Mouse (Mus musculus): Measurements from ENCODE around the gene Crim1. TPM values are rescaled to one million over a fixed set of nuclear protein-coding genes. Genes with fewer than 3 reads are reported as not detected.

The Crim1 gene
- polyA plus RNA-seq, 1 experiment from 2014 or later: 9.4 TPM

- 67% methylated on average over 5 of the region's 5 CpGs for WGBS
- Histone ChIP-seq H3K9ac (ENCODE audit: low read depth, low read length) (no peak overlapping the region), H3K36me3 (ENCODE audit: control insufficient read depth, insufficient read depth, low read length) (peaks cover 8% of the 10 kb centered on the region), H3K4me3 (ENCODE audit: low read length) (no peak overlapping the region), H3K4me2 (replicated peaks; ENCODE audit: low read depth, low read length) (no peak overlapping the region), H3K4me1 (ENCODE audit: control insufficient read depth, insufficient read depth, low read length) (no peaks in the 10 kb centered on the region), H3K27me3 (ENCODE audit: control insufficient read depth, insufficient read depth, low read length) (no peaks in the 10 kb centered on the region), H3K27ac (ENCODE audit: low read depth, low read length) (no peak overlapping the region), H3K9me3 (ENCODE audit: control insufficient read depth, low read length) (no peaks in the 10 kb centered on the region)
- no peak for ATAC-seq (ENCODE audit: low FRiP score, low TSS enrichment)
These were observed 113.6 kb downstream of the Crim1 start for GRCm38 (mm10) chr17:78313612-78314011.

GRCm38 (mm10) chr17:78315659-78316058, 115.6 kb downstream of the Crim1 start:
- Histone ChIP-seq H3K9me3 (ENCODE audit: control insufficient read depth, low read length) (no peaks in the 10 kb centered on the region), H3K27ac (ENCODE audit: low read depth, low read length) (no peak overlapping the region), H3K4me2 (replicated peaks; ENCODE audit: low read depth, low read length) (no peak overlapping the region), H3K4me3 (ENCODE audit: low read length) (no peak overlapping the region), H3K9ac (ENCODE audit: low read depth, low read length) (no peak overlapping the region), H3K4me1 (ENCODE audit: control insufficient read depth, insufficient read depth, low read length) (no peaks in the 10 kb centered on the region), H3K36me3 (ENCODE audit: control insufficient read depth, insufficient read depth, low read length) (peaks cover 13% of the 10 kb centered on the region), H3K27me3 (ENCODE audit: control insufficient read depth, insufficient read depth, low read length) (no peaks in the 10 kb centered on the region)
- WGBS: 88% methylated on average over 11 of the region's 11 CpGs
- ATAC-seq (ENCODE audit: low FRiP score, low TSS enrichment): no peak

GRCm38 (mm10) chr17:78317381-78317780, 117.3 kb downstream of the Crim1 start:
- Histone ChIP-seq H3K27ac (ENCODE audit: low read depth, low read length) (no peak overlapping the region), H3K36me3 (ENCODE audit: control insufficient read depth, insufficient read depth, low read length) (peaks cover 13% of the 10 kb centered on the region), H3K4me3 (ENCODE audit: low read length) (no peak overlapping the region), H3K4me1 (ENCODE audit: control insufficient read depth, insufficient read depth, low read length) (no peaks in the 10 kb centered on the region), H3K27me3 (ENCODE audit: control insufficient read depth, insufficient read depth, low read length) (no peaks in the 10 kb centered on the region), H3K9me3 (ENCODE audit: control insufficient read depth, low read length) (no peaks in the 10 kb centered on the region), H3K9ac (ENCODE audit: low read depth, low read length) (no peak overlapping the region), H3K4me2 (replicated peaks; ENCODE audit: low read depth, low read length) (no peak overlapping the region)
- 71% methylated on average over 5 of the region's 5 CpGs for WGBS
- no peak for ATAC-seq (ENCODE audit: low FRiP score, low TSS enrichment)

- H3K4me3 ChIP-seq (ENCODE audit: low read length): no peak overlapping the region
- H3K9me3 ChIP-seq (ENCODE audit: control insufficient read depth, low read length): no peaks in the 10 kb centered on the region
- 0 out of 2 replicates have a peak, but pooled peaks cover 4% of the 10 kb centered on the region for H3K4me1 ChIP-seq (ENCODE audit: control insufficient read depth, insufficient read depth, low read length)
- no peak overlapping the region for H3K9ac ChIP-seq (ENCODE audit: low read depth, low read length)
- peaks cover 13% of the 10 kb centered on the region for H3K36me3 ChIP-seq (ENCODE audit: control insufficient read depth, insufficient read depth, low read length)
- no peak overlapping the region for H3K4me2 ChIP-seq (replicated peaks; ENCODE audit: low read depth, low read length)
- no peak overlapping the region for H3K27ac ChIP-seq (ENCODE audit: low read depth, low read length)
- 89% methylated on average over 3 of the region's 3 CpGs for WGBS
- ATAC-seq (ENCODE audit: low FRiP score, low TSS enrichment): no peak
- H3K27me3 ChIP-seq (ENCODE audit: control insufficient read depth, insufficient read depth, low read length): no peaks in the 10 kb centered on the region
These were observed 118.8 kb downstream of the Crim1 start for GRCm38 (mm10) chr17:78318810-78319209.

GRCm38 (mm10) chr17:78321216-78321835, 121.3 kb downstream of the Crim1 start:
- 84% methylated on average over 11 of the region's 11 CpGs for WGBS
- no peaks in the 10 kb centered on the region for H3K27me3 ChIP-seq (ENCODE audit: control insufficient read depth, insufficient read depth, low read length)
- no peak overlapping the region for H3K27ac ChIP-seq (ENCODE audit: low read depth, low read length)
- peaks cover 4% of the 10 kb centered on the region; the same call in 1 of the 2 replicates for H3K36me3 ChIP-seq (ENCODE audit: control insufficient read depth, insufficient read depth, low read length)
- no peak overlapping the region for H3K4me3 ChIP-seq (ENCODE audit: low read length)
- H3K9ac ChIP-seq (ENCODE audit: low read depth, low read length): no peak overlapping the region
- H3K4me2 ChIP-seq (replicated peaks; ENCODE audit: low read depth, low read length): no peak overlapping the region
- H3K4me1 ChIP-seq (ENCODE audit: control insufficient read depth, insufficient read depth, low read length): peaks cover 9% of the 10 kb centered on the region; the same call in 1 of the 2 replicates
- no peaks in the 10 kb centered on the region for H3K9me3 ChIP-seq (ENCODE audit: control insufficient read depth, low read length)
- no peak for ATAC-seq (ENCODE audit: low FRiP score, low TSS enrichment)

GRCm38 (mm10) chr17:78322369-78323335, 122.6 kb downstream of the Crim1 start:
- no peaks in the 10 kb centered on the region for H3K27me3 ChIP-seq (ENCODE audit: control insufficient read depth, insufficient read depth, low read length)

GRCm38 (mm10) chr17:78325761-78326332, 125.8 kb downstream of the Crim1 start:
- no peaks in the 10 kb centered on the region for H3K36me3 ChIP-seq (ENCODE audit: control insufficient read depth, insufficient read depth, low read length)
- 88% methylated on average over 7 of the region's 7 CpGs for WGBS
- no peak overlapping the region for H3K4me2 ChIP-seq (replicated peaks; ENCODE audit: low read depth, low read length)
- no peaks in the 10 kb centered on the region for H3K27me3 ChIP-seq (ENCODE audit: control insufficient read depth, insufficient read depth, low read length)
- no peak overlapping the region for H3K9ac ChIP-seq (ENCODE audit: low read depth, low read length)
- no peak overlapping the region for H3K4me3 ChIP-seq (ENCODE audit: low read length)
- ATAC-seq (ENCODE audit: low FRiP score, low TSS enrichment): no peak
- peaks cover 9% of the 10 kb centered on the region; the same call in 1 of the 2 replicates for H3K4me1 ChIP-seq (ENCODE audit: control insufficient read depth, insufficient read depth, low read length)
- no peak overlapping the region for H3K27ac ChIP-seq (ENCODE audit: low read depth, low read length)
- no peaks in the 10 kb centered on the region for H3K9me3 ChIP-seq (ENCODE audit: control insufficient read depth, low read length)

More at GRCm38 (mm10) chr17:78322369-78323335, 122.6 kb downstream of the Crim1 start:
- no peaks in the 10 kb centered on the region for H3K9me3 ChIP-seq (ENCODE audit: control insufficient read depth, low read length)
- no peak overlapping the region for H3K4me2 ChIP-seq (replicated peaks; ENCODE audit: low read depth, low read length)
- H3K27ac ChIP-seq (ENCODE audit: low read depth, low read length): no peak overlapping the region; the same call in 1 of the 2 replicates
- peaks cover 4% of the 10 kb centered on the region; the same call in 1 of the 2 replicates for H3K36me3 ChIP-seq (ENCODE audit: control insufficient read depth, insufficient read depth, low read length)
- peaks cover 9% of the 10 kb centered on the region; the same call in 1 of the 2 replicates for H3K4me1 ChIP-seq (ENCODE audit: control insufficient read depth, insufficient read depth, low read length)
- WGBS: 47% methylated on average over 18 of the region's 18 CpGs
- H3K9ac ChIP-seq (ENCODE audit: low read depth, low read length): no peak overlapping the region
- ATAC-seq (ENCODE audit: low FRiP score, low TSS enrichment): no peak; the same call in 1 of the 2 replicates
- H3K4me3 ChIP-seq (ENCODE audit: low read length): no peak overlapping the region

- H3K9ac ChIP-seq (ENCODE audit: low read depth, low read length): no peak overlapping the region
- H3K27ac ChIP-seq (ENCODE audit: low read depth, low read length): no peak overlapping the region
- H3K4me2 ChIP-seq (replicated peaks; ENCODE audit: low read depth, low read length): no peak overlapping the region
- H3K9me3 ChIP-seq (ENCODE audit: control insufficient read depth, low read length): no peaks in the 10 kb centered on the region
- WGBS: 69% methylated on average over 2 of the region's 2 CpGs
- H3K4me1 ChIP-seq (ENCODE audit: control insufficient read depth, insufficient read depth, low read length): peaks cover 9% of the 10 kb centered on the region; the same call in 1 of the 2 replicates
- no peaks in the 10 kb centered on the region for H3K36me3 ChIP-seq (ENCODE audit: control insufficient read depth, insufficient read depth, low read length)
- no peak for ATAC-seq (ENCODE audit: low FRiP score, low TSS enrichment)
- no peak overlapping the region for H3K4me3 ChIP-seq (ENCODE audit: low read length)
- H3K27me3 ChIP-seq (ENCODE audit: control insufficient read depth, insufficient read depth, low read length): no peaks in the 10 kb centered on the region
These were observed 126.3 kb downstream of the Crim1 start for GRCm38 (mm10) chr17:78326381-78326780.
